In the genomic region with DNA sequence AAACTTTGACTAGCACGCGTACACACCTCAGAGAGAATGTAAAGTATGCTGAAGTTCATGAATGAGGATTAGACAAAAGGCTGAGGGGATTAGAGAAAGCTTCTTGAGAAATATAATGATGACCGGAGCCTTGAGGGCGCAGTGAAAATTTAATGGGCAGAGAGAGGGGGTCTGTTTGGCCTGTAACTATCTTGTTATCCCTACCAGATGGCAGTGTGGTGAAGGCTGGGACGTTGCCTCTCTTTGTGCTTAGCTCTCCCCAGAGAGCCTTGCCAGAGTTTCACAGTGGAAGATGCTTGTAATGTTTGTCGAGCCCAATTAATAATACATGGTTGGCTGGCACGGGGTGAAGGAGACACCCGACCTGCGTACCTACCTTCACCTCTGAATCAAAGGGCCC, we compare ENCODE assay signal across 15 mouse cellular contexts.
DNase-seq lines count a peak whose midpoint lies in the region; ATAC-seq and TF ChIP-seq lines count a peak whose summit lies in the region.
"Had no signal": no experiment of that assay in that cellular context is flagged by ENCODE, and none has a peak within 500 bp of the region (broad histone marks: within the 10 kb centered on the region; RNA-seq: fewer than 3 reads in every experiment).

No protein-coding gene starts in this region.

- H3K4me2 ChIP-seq in hindbrain, embryonic 16.5 days (ENCODE audit: low read length) = no peak overlapping the region
- no peak overlapping the region for H3K4me2 ChIP-seq in hindbrain, embryonic 11.5 days (replicated peaks; ENCODE audit: low read depth, low read length)
- no peak overlapping the region for H3K4me2 ChIP-seq in midbrain, postnatal 0 days (ENCODE audit: low read depth, low read length, poor library complexity, severe bottlenecking)
- H3K4me2 ChIP-seq: hindbrain, embryonic 15.5 days had no signal

- no peak overlapping the region for H3K27ac ChIP-seq in hindbrain, embryonic 16.5 days (ENCODE audit: low read depth, low read length)
- no peak overlapping the region for H3K27ac ChIP-seq in hindbrain, embryonic 11.5 days (ENCODE audit: low read depth, low read length)
- peak overlapping the region; percentile 74 for H3K27ac ChIP-seq in forebrain, embryonic 10.5 days
- H3K27ac ChIP-seq in midbrain, postnatal 0 days (ENCODE audit: low read depth, low read length) = no peak overlapping the region
- H3K27ac ChIP-seq: hindbrain, embryonic 15.5 days had no signal

- H3K9me3 ChIP-seq in hindbrain, embryonic 16.5 days (ENCODE audit: control insufficient read depth, low read length) = no peaks in the 10 kb centered on the region
- no peaks in the 10 kb centered on the region for H3K9me3 ChIP-seq in hindbrain, embryonic 11.5 days (ENCODE audit: control insufficient read depth, low read length)
- H3K9me3 ChIP-seq in forebrain, embryonic 10.5 days = no peaks in the 10 kb centered on the region
- no peaks in the 10 kb centered on the region for H3K9me3 ChIP-seq in midbrain, postnatal 0 days (ENCODE audit: low read length)
- H3K9me3 ChIP-seq: hindbrain, embryonic 15.5 days had no signal

- no peak for DNase-seq in hindbrain, embryonic 11.5 days (ENCODE audit: low spot score)
- peak; percentile 29 for DNase-seq in forebrain, embryonic 10.5 days (ENCODE audit: extremely low spot score, low spot score)
- DNase-seq in forelimb bud, embryonic 11.5 days (ENCODE audit: low read depth, low spot score) = peak; percentile 64
- DNase-seq in midbrain, postnatal 0 days (ENCODE audit: low spot score) = peak; percentile 37
- no peak for DNase-seq in lung, postnatal 10 days
- no peak for DNase-seq in kidney, postnatal 14 days
- DNase-seq: adrenal gland, adult 2 months; B cell, adult 2 months; cerebellum, adult 2 months; kidney, adult 9 months; lung, adult 18-20 months; lung, postnatal 4 days; thymus, postnatal 36 days had no signal

- WGBS in hindbrain, embryonic 16.5 days = 45% methylated on average over 9 of the region's 9 CpGs
- 74% methylated on average over 9 of the region's 9 CpGs for WGBS in hindbrain, embryonic 11.5 days
- WGBS in forebrain, embryonic 10.5 days = 55% methylated on average over 9 of the region's 9 CpGs
- WGBS in midbrain, postnatal 0 days = 31% methylated on average over 9 of the region's 9 CpGs

- peak; percentile 46; the same call in 1 of the 2 replicates for ATAC-seq in hindbrain, embryonic 16.5 days
- ATAC-seq in hindbrain, embryonic 11.5 days (ENCODE audit: low FRiP score) = no peak
- ATAC-seq in midbrain, postnatal 0 days (ENCODE audit: low FRiP score) = no peak

- TF ChIP-seq CTCF in midbrain, postnatal 0 days (IDR thresholded peaks at IDR 0.05) = no peak

- no peak overlapping the region for H3K4me3 ChIP-seq in hindbrain, embryonic 16.5 days (ENCODE audit: low read length)
- no peak overlapping the region for H3K4me3 ChIP-seq in hindbrain, embryonic 11.5 days (ENCODE audit: low read depth, low read length)
- no peak overlapping the region for H3K4me3 ChIP-seq in forebrain, embryonic 10.5 days
- no peak overlapping the region for H3K4me3 ChIP-seq in midbrain, postnatal 0 days (ENCODE audit: low read depth, low read length)
- H3K4me3 ChIP-seq: hindbrain, embryonic 15.5 days had no signal

- H3K9ac ChIP-seq in hindbrain, embryonic 16.5 days (ENCODE audit: low read depth, low read length) = no peak overlapping the region
- no peak overlapping the region for H3K9ac ChIP-seq in hindbrain, embryonic 11.5 days (ENCODE audit: low read depth, low read length)
- no peak overlapping the region for H3K9ac ChIP-seq in midbrain, postnatal 0 days (replicated peaks; ENCODE audit: low read length, poor library complexity, severe bottlenecking)
- H3K9ac ChIP-seq: hindbrain, embryonic 15.5 days had no signal

- H3K4me1 ChIP-seq in hindbrain, embryonic 16.5 days (ENCODE audit: control insufficient read depth, insufficient read depth, low read depth, low read length) = peaks cover 3% of the 10 kb centered on the region; the same call in 1 of the 2 replicates
- no peaks in the 10 kb centered on the region for H3K4me1 ChIP-seq in hindbrain, embryonic 11.5 days (replicated peaks; ENCODE audit: control insufficient read depth, insufficient read depth, low read length)
- H3K4me1 ChIP-seq in forebrain, embryonic 10.5 days = peaks cover 48% of the 10 kb centered on the region
- H3K4me1 ChIP-seq in midbrain, postnatal 0 days (ENCODE audit: insufficient read depth, low read length) = no peaks in the 10 kb centered on the region

- no peaks in the 10 kb centered on the region for H3K36me3 ChIP-seq in hindbrain, embryonic 16.5 days (ENCODE audit: control insufficient read depth, insufficient read depth, low read length)
- H3K36me3 ChIP-seq in hindbrain, embryonic 11.5 days (ENCODE audit: control insufficient read depth, insufficient read depth, low read length) = no peaks in the 10 kb centered on the region
- peaks cover 5% of the 10 kb centered on the region; the same call in 1 of the 2 replicates for H3K36me3 ChIP-seq in forebrain, embryonic 10.5 days (replicated peaks)
- no peaks in the 10 kb centered on the region for H3K36me3 ChIP-seq in midbrain, postnatal 0 days (ENCODE audit: insufficient read depth, low read length)
- H3K36me3 ChIP-seq: hindbrain, embryonic 15.5 days had no signal

- no peaks in the 10 kb centered on the region for H3K27me3 ChIP-seq in hindbrain, embryonic 16.5 days (replicated peaks; ENCODE audit: control insufficient read depth, insufficient read depth, low read length)
- no peaks in the 10 kb centered on the region for H3K27me3 ChIP-seq in hindbrain, embryonic 11.5 days (ENCODE audit: control insufficient read depth, insufficient read depth, low read length)
- 0 out of 2 replicates have a peak, but pooled peaks cover 5% of the 10 kb centered on the region for H3K27me3 ChIP-seq in forebrain, embryonic 10.5 days (ENCODE audit: poor library complexity, severe bottlenecking)
- H3K27me3 ChIP-seq in midbrain, postnatal 0 days (ENCODE audit: insufficient read depth, low read length) = no peaks in the 10 kb centered on the region
- H3K27me3 ChIP-seq: hindbrain, embryonic 15.5 days had no signal

Comparison
In these comparisons a context has a peak if more than half of its experiments do, and no peak if none do; other contexts are left out.
1. DNase-seq: peak in forebrain, embryonic 10.5 days (single experiment), forelimb bud, embryonic 11.5 days (single experiment) and midbrain, postnatal 0 days (single experiment); none in hindbrain, embryonic 11.5 days (single experiment), lung, postnatal 10 days (single experiment) and kidney, postnatal 14 days (single experiment).